Mouse (Mus musculus): ENCODE results near the gene Ctnnbip1. TPM values are rescaled to one million over a fixed set of nuclear protein-coding genes. Genes with fewer than 3 reads are reported as not detected.

Ctnnbip1 gene
- total RNA-seq, 1 experiment from 2014 or later = 39.4 TPM

Small RNAs within 50 kb of the gene (microRNA-seq; reads per million reads assigned to microRNA genes)
- gene Mir5616 = 0 to 1.1 reads per million in 2 experiments

Other genes starting within 250 kb of the Ctnnbip1 start
- gene Kif1b, start 210.5 kb upstream of the Ctnnbip1 start, total RNA-seq (2021) = 182 and 199 TPM in 2 replicates
- gene Ube4b, start 91.5 kb upstream of the Ctnnbip1 start, total RNA-seq (2021) = 105 and 111 TPM in 2 replicates
- 7.0 and 13.4 TPM in 2 replicates for gene Rbp7, start 63.3 kb upstream of the Ctnnbip1 start, total RNA-seq (2021)
- gene Tmem274, start 40.9 kb upstream of the Ctnnbip1 start, total RNA-seq (2021) = not detected in 2 replicates
- gene Nmnat1, start 33.0 kb upstream of the Ctnnbip1 start, total RNA-seq (2021) = 12.2 and 17.1 TPM in 2 replicates
- gene Lzic, start 33.0 kb upstream of the Ctnnbip1 start, total RNA-seq (2021) = 25.8 and 26.5 TPM in 2 replicates
- gene Clstn1, start 68.2 kb downstream of the Ctnnbip1 start, total RNA-seq (2021) = 67.9 and 83.9 TPM in 2 replicates
- 2.0 and 4.4 TPM in 2 replicates for gene Pik3cd, start 184.3 kb downstream of the Ctnnbip1 start, total RNA-seq (2021)
- gene Tmem201, start 219.8 kb downstream of the Ctnnbip1 start, total RNA-seq (2021) = 34.1 and 36.1 TPM in 2 replicates